Mouse (Mus musculus): ENCODE measurements around the gene Rabl3.

The Rabl3 gene

DNA sequence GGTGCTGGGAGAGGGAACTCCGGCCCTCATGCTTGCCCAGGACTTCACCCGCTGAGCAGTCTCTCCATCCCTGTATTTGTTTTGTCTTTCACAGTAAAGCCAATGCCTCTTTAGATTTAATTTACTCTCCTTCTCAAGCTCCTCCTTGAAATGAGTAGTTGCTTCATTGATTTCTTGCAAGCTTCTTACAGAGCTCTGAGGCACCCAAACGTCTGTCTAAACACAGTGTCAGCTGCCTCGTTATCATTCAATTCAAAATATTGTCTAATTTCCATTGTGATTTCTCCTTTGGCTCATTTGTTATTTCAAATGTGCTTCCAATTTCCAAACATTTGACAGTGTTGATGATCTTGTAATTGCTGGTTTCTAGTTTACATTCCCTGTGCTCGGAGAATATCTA lies 6.6 kb downstream of the Rabl3 start:
- no peak for DNase-seq (ENCODE audit: low read depth in 1 of 2, low spot score in 2 of 2)

GRCm38 (mm10) chr16:37550266-37550665 lies 10.6 kb downstream of the Rabl3 start:
- no peak for DNase-seq (ENCODE audit: low read depth in 1 of 2, low spot score in 2 of 2)

DNA sequence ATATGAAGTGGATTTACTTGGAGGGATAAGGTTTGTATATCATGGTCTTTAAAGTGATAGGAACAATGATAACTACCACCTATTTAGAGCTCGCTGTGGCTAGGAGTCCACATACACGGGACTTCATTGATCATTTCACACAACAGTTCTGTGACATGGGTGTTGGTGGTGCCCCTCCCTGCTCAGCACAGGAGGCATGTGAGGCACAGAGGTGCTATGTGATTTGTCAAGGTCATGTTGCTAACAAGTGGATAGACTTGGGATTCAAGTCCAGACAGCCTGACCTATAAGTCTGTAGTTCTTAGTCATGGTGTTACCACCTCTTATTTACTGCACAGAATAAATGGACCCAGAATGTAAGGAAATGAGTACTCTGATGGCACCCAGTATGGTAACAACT lies 11.3 kb downstream of the Rabl3 start:
- DNase-seq (ENCODE audit: low read depth in 1 of 2, low spot score in 2 of 2), result no peak

DNA sequence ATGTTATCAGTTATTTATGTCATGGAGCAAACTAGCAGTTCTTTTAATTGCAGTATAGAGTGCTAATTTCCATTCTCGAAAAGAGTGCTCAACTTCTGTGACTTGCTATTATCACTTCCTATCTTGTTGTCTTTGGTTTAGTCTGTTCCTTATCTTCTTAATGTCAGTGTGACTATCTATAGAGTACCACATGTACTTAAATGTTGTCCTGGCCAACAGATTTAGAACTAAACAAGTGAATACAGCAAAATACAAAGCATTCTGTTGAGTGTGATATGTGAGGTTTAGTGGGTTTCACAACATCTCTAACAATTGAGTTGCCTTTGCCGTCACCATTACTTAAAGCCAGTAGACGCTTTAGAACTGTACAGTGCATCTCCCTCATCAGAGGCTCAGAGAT lies 13.1 kb downstream of the Rabl3 start:
- DNase-seq (ENCODE audit: low read depth in 1 of 2, low spot score in 2 of 2), result no peak

- no peak for DNase-seq (ENCODE audit: low read depth in 1 of 2, low spot score in 2 of 2)
These were observed 22.7 kb downstream of the Rabl3 start for GRCm38 (mm10) chr16:37562414-37562813.

- DNase-seq (ENCODE audit: low read depth in 1 of 2, low spot score in 2 of 2), result no peak
These were observed 23.3 kb downstream of the Rabl3 start for GRCm38 (mm10) chr16:37562961-37563360.

DNA sequence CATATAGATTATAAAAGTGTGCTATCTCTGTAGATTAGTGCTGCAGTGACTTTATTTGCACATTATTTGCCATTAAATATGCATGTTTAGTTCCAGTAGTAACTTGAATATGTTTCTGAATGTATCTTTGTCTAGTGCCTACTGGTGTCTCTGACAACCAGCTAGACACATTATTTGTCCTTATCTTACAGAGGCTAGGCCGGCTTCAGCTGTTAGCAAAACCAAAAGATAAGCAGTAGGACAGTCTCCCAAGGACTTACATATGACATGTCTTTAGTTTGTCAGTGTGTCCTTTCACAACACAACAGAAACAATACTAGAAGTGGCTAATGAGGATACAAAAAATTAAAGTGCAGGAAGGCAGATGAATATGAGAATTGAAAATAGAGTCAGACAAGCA lies 25.4 kb downstream of the Rabl3 start:
- no peak for DNase-seq (ENCODE audit: low read depth in 1 of 2, low spot score in 2 of 2)

DNA sequence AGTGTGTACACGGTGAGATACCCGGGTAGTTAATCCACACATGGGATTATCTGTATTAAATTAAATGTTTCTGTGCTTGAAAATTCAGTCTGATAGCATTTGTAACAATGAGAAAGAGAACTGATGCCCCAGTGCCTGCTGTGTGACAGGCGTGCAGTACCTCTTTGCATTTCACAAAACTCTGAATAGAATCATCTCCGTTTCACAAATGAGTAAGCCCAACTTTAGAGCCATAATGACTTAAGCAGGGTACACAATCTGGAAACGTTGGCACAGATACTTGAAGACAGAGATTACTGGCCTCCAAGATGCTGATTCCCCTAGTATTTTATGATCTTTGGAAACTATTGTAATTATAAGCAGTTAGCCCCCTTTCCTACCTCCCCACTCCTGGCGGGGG lies 26.4 kb downstream of the Rabl3 start:
- DNase-seq (ENCODE audit: low read depth in 1 of 2, low spot score in 2 of 2), result no peak

- no peak for DNase-seq (ENCODE audit: low read depth in 1 of 2, low spot score in 2 of 2)
These were observed 27.7 kb downstream of the Rabl3 start for GRCm38 (mm10) chr16:37567113-37568050.

- DNase-seq (ENCODE audit: low read depth in 1 of 2, low spot score in 2 of 2), result no peak
These were observed 31.9 kb downstream of the Rabl3 start for GRCm38 (mm10) chr16:37571554-37571953.

- DNase-seq (ENCODE audit: low read depth in 1 of 2, low spot score in 2 of 2), result no peak
These were observed 32.6 kb downstream of the Rabl3 start for GRCm38 (mm10) chr16:37572117-37572754.

DNA sequence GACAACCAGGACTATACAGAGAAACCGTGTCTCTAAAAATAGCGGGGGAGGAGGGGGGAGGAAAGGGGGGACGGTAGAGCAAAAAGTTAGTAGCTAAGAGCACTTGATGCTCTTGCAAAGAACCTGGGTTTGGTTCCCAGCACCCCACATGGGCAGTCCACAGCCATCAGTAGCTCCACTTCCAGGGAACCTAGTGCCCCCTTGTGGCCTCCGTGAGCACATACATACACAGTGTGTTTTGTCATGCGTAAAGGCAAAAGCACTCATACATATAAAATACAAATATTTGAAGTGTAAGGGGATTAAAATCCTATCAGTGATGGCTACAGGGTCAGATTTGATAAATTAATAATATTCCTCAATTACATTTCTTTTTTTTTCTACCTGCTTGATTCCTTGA lies 33.4 kb downstream of the Rabl3 start:
- no peak for DNase-seq (ENCODE audit: low read depth in 1 of 2, low spot score in 2 of 2)

- no peak for DNase-seq (ENCODE audit: low read depth in 1 of 2, low spot score in 2 of 2)
These were observed 35.6 kb downstream of the Rabl3 start for GRCm38 (mm10) chr16:37575325-37575724.

DNA sequence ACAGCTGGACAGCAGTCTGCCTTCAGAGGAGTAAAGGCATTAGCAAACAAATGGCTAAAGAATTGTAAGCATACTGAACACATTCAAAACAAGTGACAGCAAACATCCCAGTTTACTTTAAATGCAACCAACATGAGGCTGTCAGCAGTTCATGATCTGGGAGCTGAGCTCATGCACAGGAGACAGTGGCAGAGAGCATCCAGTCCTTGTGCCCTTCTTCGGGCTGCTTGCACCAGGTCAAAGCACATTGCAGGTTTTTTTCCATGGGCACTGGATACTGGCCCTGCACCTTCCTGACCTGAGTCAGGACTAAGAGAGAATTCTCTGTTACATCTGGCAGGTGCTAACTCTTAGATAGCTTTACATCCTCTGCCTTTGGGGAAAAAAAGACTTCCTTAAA lies 39.9 kb downstream of the Rabl3 start:
- no peak for DNase-seq (ENCODE audit: low read depth in 1 of 2, low spot score in 2 of 2)

GRCm38 (mm10) chr16:37579994-37580393 lies 40.3 kb downstream of the Rabl3 start, which contains the start of gene Hgd:
Gene Hgd (plus strand): TSS chr16:37580153.
- DNase-seq (ENCODE audit: low read depth in 1 of 2, low spot score in 2 of 2), result no peak

DNA sequence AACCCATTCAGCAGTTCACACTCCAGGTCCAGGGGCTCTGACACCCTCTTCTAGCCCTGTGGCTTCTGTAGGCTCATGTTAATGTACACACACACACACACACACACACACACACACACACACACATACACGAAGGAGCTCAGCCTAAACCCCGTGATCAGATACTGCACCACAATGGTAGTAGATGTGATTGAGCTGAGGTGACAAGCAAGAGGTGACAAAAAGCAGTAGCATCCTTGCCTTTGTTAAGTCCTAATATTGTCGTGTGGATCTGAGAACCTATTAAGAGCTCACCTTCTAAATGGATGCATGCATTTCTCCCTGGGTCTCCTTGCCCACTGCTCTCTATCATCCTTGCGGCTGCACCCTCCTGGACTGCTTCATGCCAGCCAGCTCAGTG lies 41.0 kb downstream of the Rabl3 start:
- DNase-seq (ENCODE audit: low read depth in 1 of 2, low spot score in 2 of 2), result no peak

DNA sequence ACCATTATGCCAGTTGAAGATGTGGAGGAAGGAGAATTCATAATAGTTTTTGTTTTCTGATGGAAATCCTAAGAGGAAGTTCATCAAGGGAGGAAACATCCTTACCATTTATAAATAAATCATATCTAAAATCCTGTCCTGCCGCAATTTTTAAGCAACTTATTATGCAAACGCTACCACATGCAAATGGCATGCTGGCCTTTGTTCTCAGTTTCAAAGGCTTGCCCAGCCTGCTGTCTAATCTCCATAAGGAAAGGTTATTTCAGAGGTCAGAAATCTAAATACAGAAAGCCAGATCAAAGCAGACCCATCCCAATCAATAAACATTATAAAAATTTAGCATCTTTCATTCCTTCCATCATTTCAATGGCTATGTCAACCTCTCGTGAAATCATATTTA lies 42.2 kb downstream of the Rabl3 start:
- DNase-seq (ENCODE audit: low read depth in 1 of 2, low spot score in 2 of 2), result no peak

GRCm38 (mm10) chr16:37583306-37583705 lies 43.6 kb downstream of the Rabl3 start:
- no peak for DNase-seq (ENCODE audit: low read depth in 1 of 2, low spot score in 2 of 2)

- no peak for DNase-seq (ENCODE audit: low read depth in 1 of 2, low spot score in 2 of 2)
These were observed 44.1 kb downstream of the Rabl3 start for GRCm38 (mm10) chr16:37583801-37584200.

DNA sequence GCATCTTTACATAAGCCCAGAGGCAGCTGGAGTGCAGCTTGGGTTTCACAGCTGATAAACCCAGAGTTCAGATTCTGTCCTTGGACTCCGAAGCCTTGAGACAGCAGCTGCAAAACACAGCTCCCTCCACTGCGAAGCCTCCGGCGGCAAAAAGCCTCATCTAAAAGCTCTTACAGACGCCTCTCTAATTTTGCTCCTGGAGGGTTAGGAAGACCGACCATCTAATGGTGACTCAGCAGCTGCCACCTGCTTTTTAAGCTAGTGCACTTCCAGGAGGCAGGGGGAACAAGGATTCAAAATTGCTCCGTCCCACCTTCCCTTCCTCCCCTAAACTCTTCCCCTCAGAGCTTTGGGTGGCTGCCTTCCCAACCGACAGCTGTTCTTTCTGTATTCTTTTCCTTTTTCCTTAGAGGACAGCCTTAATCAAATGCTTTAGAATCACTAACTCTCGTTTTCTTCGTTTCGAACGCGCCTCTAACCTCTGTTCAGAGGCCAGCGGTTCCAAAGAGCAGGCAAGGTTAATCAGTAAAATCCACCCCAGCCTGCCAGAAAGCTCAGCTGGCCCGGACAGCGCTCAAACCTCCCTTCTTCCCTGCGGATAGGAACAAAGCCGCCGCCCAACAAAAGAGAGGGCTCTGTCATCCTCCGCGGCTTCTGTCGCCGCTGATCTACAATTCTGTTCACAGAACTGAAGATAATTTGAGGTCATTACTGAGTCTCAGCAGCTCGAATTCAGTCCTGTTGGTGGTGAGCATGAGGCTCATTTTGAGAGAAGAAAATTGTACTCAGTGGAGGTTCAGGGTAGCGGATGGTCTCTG lies 44.7 kb downstream of the Rabl3 start:
- DNase-seq (ENCODE audit: low read depth in 1 of 2, low spot score in 2 of 2), result no peak

DNA sequence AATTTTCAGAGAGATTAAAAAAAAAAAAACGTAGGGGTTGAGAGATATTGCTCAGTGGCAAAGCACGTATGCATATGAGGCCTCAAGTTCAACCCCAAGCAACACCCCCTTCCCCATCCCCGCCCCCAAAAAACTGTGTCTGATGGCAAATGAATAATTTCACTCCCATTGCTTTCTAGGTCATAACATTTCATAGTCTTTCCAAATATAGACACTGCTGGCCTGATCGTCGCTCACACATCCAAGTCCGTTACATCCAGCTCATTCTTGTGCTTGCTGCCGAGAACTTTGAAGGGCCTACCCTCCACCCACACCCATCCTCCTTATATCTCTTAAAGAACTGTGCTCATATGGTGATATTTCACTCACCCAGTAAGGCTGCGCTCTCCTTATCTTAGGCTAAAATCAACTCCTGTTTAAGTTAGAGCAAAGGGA lies 45.5 kb downstream of the Rabl3 start:
- DNase-seq (ENCODE audit: low read depth in 1 of 2, low spot score in 2 of 2), result no peak

DNA sequence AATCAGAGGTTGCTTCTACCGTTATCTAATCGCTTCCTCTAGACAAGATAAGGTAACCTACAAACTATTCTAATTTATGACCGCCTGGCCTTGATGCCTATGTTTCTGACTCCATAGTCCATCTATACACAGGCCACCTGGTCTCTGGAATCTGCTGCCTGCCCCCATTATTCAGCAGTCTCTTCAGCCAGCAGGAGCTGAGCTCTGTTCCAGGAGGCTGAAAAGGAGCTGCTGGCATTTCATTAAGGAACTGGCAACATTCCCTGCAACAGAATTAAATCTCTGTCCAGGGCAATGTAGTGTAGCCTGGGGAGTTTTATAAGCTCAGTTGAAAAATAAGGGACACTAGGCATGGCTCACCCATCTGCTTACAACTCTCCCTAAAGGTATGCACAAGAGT lies 51.2 kb downstream of the Rabl3 start:
- no peak for DNase-seq (ENCODE audit: low read depth in 1 of 2, low spot score in 2 of 2)

All from monocyte, adult 2 months (primary cell).